Mouse (Mus musculus): ENCODE measurements at regions not wholly inside any gene's neighbourhood (a gene's known extent, or its start where the extent isn't known, plus 50 kb on each side); places are given as distances from the start of the nearest gene placed in this dataset.
A peak's percentile ranks its signal among the peaks of the same experiment; 100 is the strongest.

- Histone ChIP-seq H3K27ac (replicated peaks; ENCODE audit: low read depth, low read length) (no peak overlapping the region), H3K4me1 (ENCODE audit: control insufficient read depth, insufficient read depth, low read length) (peaks cover 4% of the 10 kb centered on the region; the same call in 1 of the 2 replicates), H3K4me3 (replicated peaks; ENCODE audit: low read length) (no peak overlapping the region), H3K27me3 (ENCODE audit: control insufficient read depth, insufficient read depth, low read length) (no peaks in the 10 kb centered on the region), H3K4me2 (replicated peaks; ENCODE audit: low read depth, low read length, severe bottlenecking) (no peak overlapping the region), H3K36me3 (ENCODE audit: control insufficient read depth, insufficient read depth, low read length) (no peaks in the 10 kb centered on the region), H3K9ac (ENCODE audit: low read depth, low read length, severe bottlenecking) (no peak overlapping the region), H3K9me3 (ENCODE audit: control insufficient read depth, low read length) (no peaks in the 10 kb centered on the region)
- DNase-seq (ENCODE audit: low spot score) (no peak), ATAC-seq (ENCODE audit: low FRiP score, low read depth) (no peak)
- WGBS = 53% methylated on average over 8 of the region's 8 CpGs
- TF ChIP-seq POLR2A (IDR thresholded peaks at IDR 0.05; ENCODE audit: borderline replicate concordance, extremely low read depth, insufficient read depth, insufficient read length) = no peak
Observed at GRCm38 (mm10) chr10:56793074-56793473, 415.9 kb downstream of the Gja1 start.

DNA sequence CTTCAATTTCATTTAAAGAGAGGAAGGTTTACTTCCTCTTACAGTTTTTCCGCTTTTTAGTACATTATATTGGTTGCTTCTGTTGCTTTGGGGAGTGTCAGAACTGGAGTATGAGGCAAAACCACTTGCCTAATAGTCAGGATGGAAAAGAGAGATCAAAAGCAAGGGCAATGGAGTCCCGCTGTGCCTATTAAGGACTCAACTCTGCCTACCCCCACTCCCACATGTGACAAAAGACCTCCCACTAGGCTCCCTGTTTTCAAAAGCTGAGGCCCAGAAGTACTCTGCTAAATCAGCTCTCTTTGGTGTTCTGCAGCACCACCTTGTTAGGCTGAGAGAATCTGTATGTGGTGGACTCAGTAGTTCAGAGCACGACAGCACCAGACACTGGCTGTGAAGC, 418.3 kb downstream of the Gja1 start:
- Histone ChIP-seq H3K27me3 (ENCODE audit: control insufficient read depth, insufficient read depth, low read length) (no peaks in the 10 kb centered on the region), H3K9ac (ENCODE audit: low read depth, low read length, severe bottlenecking) (no peak overlapping the region), H3K4me1 (ENCODE audit: control insufficient read depth, insufficient read depth, low read length) (peaks cover 4% of the 10 kb centered on the region; the same call in 1 of the 2 replicates), H3K4me2 (replicated peaks; ENCODE audit: low read depth, low read length, severe bottlenecking) (no peak overlapping the region), H3K9me3 (ENCODE audit: control insufficient read depth, low read length) (no peaks in the 10 kb centered on the region), H3K36me3 (ENCODE audit: control insufficient read depth, insufficient read depth, low read length) (no peaks in the 10 kb centered on the region), H3K27ac (replicated peaks; ENCODE audit: low read depth, low read length) (no peak overlapping the region), H3K4me3 (replicated peaks; ENCODE audit: low read length) (no peak overlapping the region)
- WGBS = 21% methylated on average over 3 of the region's 3 CpGs
- TF ChIP-seq POLR2A (IDR thresholded peaks at IDR 0.05; ENCODE audit: borderline replicate concordance, extremely low read depth, insufficient read depth, insufficient read length) = no peak
- DNase-seq (ENCODE audit: low spot score) (no peak), ATAC-seq (ENCODE audit: low FRiP score, low read depth) (no peak)

GRCm38 (mm10) chr10:56799307-56799706, 422.2 kb downstream of the Gja1 start:
- ATAC-seq (ENCODE audit: low FRiP score, low read depth) = no peak
- 81% methylated on average over 3 of the region's 3 CpGs for WGBS
- no peak for TF ChIP-seq POLR2A (IDR thresholded peaks at IDR 0.05; ENCODE audit: borderline replicate concordance, extremely low read depth, insufficient read depth, insufficient read length)

GRCm38 (mm10) chr10:56799745-56800144, 422.6 kb downstream of the Gja1 start:
- Histone ChIP-seq H3K9ac (ENCODE audit: low read depth, low read length, severe bottlenecking) (no peak overlapping the region), H3K27ac (replicated peaks; ENCODE audit: low read depth, low read length) (no peak overlapping the region), H3K4me1 (ENCODE audit: control insufficient read depth, insufficient read depth, low read length) (peaks cover 4% of the 10 kb centered on the region; the same call in 1 of the 2 replicates), H3K36me3 (ENCODE audit: control insufficient read depth, insufficient read depth, low read length) (no peaks in the 10 kb centered on the region), H3K9me3 (ENCODE audit: control insufficient read depth, low read length) (no peaks in the 10 kb centered on the region), H3K27me3 (ENCODE audit: control insufficient read depth, insufficient read depth, low read length) (no peaks in the 10 kb centered on the region), H3K4me3 (replicated peaks; ENCODE audit: low read length) (no peak overlapping the region), H3K4me2 (replicated peaks; ENCODE audit: low read depth, low read length, severe bottlenecking) (no peak overlapping the region)
- no peak for ATAC-seq (ENCODE audit: low FRiP score, low read depth)
- no peak for DNase-seq (ENCODE audit: low spot score)
- WGBS = 72% methylated on average over 3 of the region's 3 CpGs
- TF ChIP-seq POLR2A (IDR thresholded peaks at IDR 0.05; ENCODE audit: borderline replicate concordance, extremely low read depth, insufficient read depth, insufficient read length) = no peak

More at GRCm38 (mm10) chr10:56799307-56799706, 422.2 kb downstream of the Gja1 start:
- no peak for DNase-seq (ENCODE audit: low spot score)
- Histone ChIP-seq H3K27me3 (ENCODE audit: control insufficient read depth, insufficient read depth, low read length) (no peaks in the 10 kb centered on the region), H3K4me3 (replicated peaks; ENCODE audit: low read length) (no peak overlapping the region), H3K36me3 (ENCODE audit: control insufficient read depth, insufficient read depth, low read length) (no peaks in the 10 kb centered on the region), H3K4me2 (replicated peaks; ENCODE audit: low read depth, low read length, severe bottlenecking) (no peak overlapping the region), H3K9me3 (ENCODE audit: control insufficient read depth, low read length) (no peaks in the 10 kb centered on the region), H3K9ac (ENCODE audit: low read depth, low read length, severe bottlenecking) (no peak overlapping the region), H3K27ac (replicated peaks; ENCODE audit: low read depth, low read length) (no peak overlapping the region), H3K4me1 (ENCODE audit: control insufficient read depth, insufficient read depth, low read length) (peaks cover 4% of the 10 kb centered on the region; the same call in 1 of the 2 replicates)

GRCm38 (mm10) chr10:56809006-56809405, 431.9 kb downstream of the Gja1 start:
- H3K36me3 ChIP-seq (ENCODE audit: control insufficient read depth, insufficient read depth, low read length) = no peaks in the 10 kb centered on the region
- no peak overlapping the region for H3K9ac ChIP-seq (ENCODE audit: low read depth, low read length, severe bottlenecking)
- H3K4me2 ChIP-seq (replicated peaks; ENCODE audit: low read depth, low read length, severe bottlenecking) = no peak overlapping the region
- H3K9me3 ChIP-seq (ENCODE audit: control insufficient read depth, low read length) = no peaks in the 10 kb centered on the region
- no peaks in the 10 kb centered on the region for H3K27me3 ChIP-seq (ENCODE audit: control insufficient read depth, insufficient read depth, low read length)
- H3K4me1 ChIP-seq (ENCODE audit: control insufficient read depth, insufficient read depth, low read length) = no peaks in the 10 kb centered on the region
- ATAC-seq (ENCODE audit: low FRiP score, low read depth) (no peak), DNase-seq (ENCODE audit: low spot score) (no peak)
- no peak overlapping the region for H3K27ac ChIP-seq (replicated peaks; ENCODE audit: low read depth, low read length)
- 70% methylated on average over 1 of the region's 1 CpGs for WGBS
- no peak overlapping the region for H3K4me3 ChIP-seq (replicated peaks; ENCODE audit: low read length)
- no peak for TF ChIP-seq POLR2A (IDR thresholded peaks at IDR 0.05; ENCODE audit: borderline replicate concordance, extremely low read depth, insufficient read depth, insufficient read length)

- Histone ChIP-seq H3K27ac (replicated peaks; ENCODE audit: low read depth, low read length) (no peak overlapping the region), H3K9me3 (ENCODE audit: control insufficient read depth, low read length) (no peaks in the 10 kb centered on the region), H3K27me3 (ENCODE audit: control insufficient read depth, insufficient read depth, low read length) (no peaks in the 10 kb centered on the region), H3K36me3 (ENCODE audit: control insufficient read depth, insufficient read depth, low read length) (no peaks in the 10 kb centered on the region), H3K9ac (ENCODE audit: low read depth, low read length, severe bottlenecking) (no peak overlapping the region), H3K4me1 (ENCODE audit: control insufficient read depth, insufficient read depth, low read length) (0 out of 2 replicates have a peak, but pooled peaks cover 2% of the 10 kb centered on the region), H3K4me2 (replicated peaks; ENCODE audit: low read depth, low read length, severe bottlenecking) (no peak overlapping the region), H3K4me3 (replicated peaks; ENCODE audit: low read length) (no peak overlapping the region)
- TF ChIP-seq POLR2A (IDR thresholded peaks at IDR 0.05; ENCODE audit: borderline replicate concordance, extremely low read depth, insufficient read depth, insufficient read length) = no peak
- 45% methylated on average over 5 of the region's 5 CpGs for WGBS
- ATAC-seq (ENCODE audit: low FRiP score, low read depth) (no peak), DNase-seq (ENCODE audit: low spot score) (peak; percentile 27)
Observed at GRCm38 (mm10) chr10:56822158-56822557, 445.0 kb downstream of the Gja1 start.
